Mouse (Mus musculus): ENCODE measurements around the gene Fam189b. TPM values are rescaled to one million over a fixed set of nuclear protein-coding genes. Genes with fewer than 3 reads are reported as not detected.

Gene Fam189b
- polyA plus RNA-seq, 1 experiment from 2014 or later: 35.4 TPM

MicroRNA genes within 50 kb of the gene (microRNA counts, 519-probe panel; counts per million panel counts)
- microRNA mmu-miR-92b: 1,964 counts per million, percentile 26 among the panel's probes with 10 or more counts

Small RNA genes within 50 kb of the gene (microRNA-seq; reads per million reads assigned to microRNA genes)
- gene Mir92b: 3,428 reads per million, percentile 87 among the genes with 10 or more reads in this experiment

Other genes with a start within 250 kb of the Fam189b start
- gene Ash1l, start 232.5 kb upstream of the Fam189b start, polyA plus RNA-seq (2015; fragmentation: Nextera tagmentation; extraction: Ambion mirVana): 17.4 and 18.2 TPM in 2 replicates
- 127 and 130 TPM in 2 replicates for gene Dap3, start 232.0 kb upstream of the Fam189b start, polyA plus RNA-seq (2015; fragmentation: Nextera tagmentation; extraction: Ambion mirVana)
- gene Rusc1, start 89.8 kb upstream of the Fam189b start, polyA plus RNA-seq (2015; fragmentation: Nextera tagmentation; extraction: Ambion mirVana): 101 and 112 TPM in 2 replicates
- not detected in 2 replicates for gene Gm43738, start 82.0 kb upstream of the Fam189b start, polyA plus RNA-seq (2015; fragmentation: Nextera tagmentation; extraction: Ambion mirVana)
- gene Fdps, start 81.2 kb upstream of the Fam189b start, polyA plus RNA-seq (2015; fragmentation: Nextera tagmentation; extraction: Ambion mirVana): 511 and 525 TPM in 2 replicates
- 0.10 and 0.11 TPM in 2 replicates for gene Pklr, start 47.0 kb upstream of the Fam189b start, polyA plus RNA-seq (2015; fragmentation: Nextera tagmentation; extraction: Ambion mirVana)
- gene Hcn3, start 22.9 kb upstream of the Fam189b start, polyA plus RNA-seq (2015; fragmentation: Nextera tagmentation; extraction: Ambion mirVana): 58.1 and 58.4 TPM in 2 replicates
- 17.3 and 18.8 TPM in 2 replicates for gene Clk2, start 18.3 kb upstream of the Fam189b start, polyA plus RNA-seq (2015; fragmentation: Nextera tagmentation; extraction: Ambion mirVana)
- gene Scamp3, start 5.7 kb upstream of the Fam189b start, polyA plus RNA-seq (2015; fragmentation: Nextera tagmentation; extraction: Ambion mirVana): 166 and 172 TPM in 2 replicates
- 51.8 and 54.0 TPM in 2 replicates for gene Gba, start 19.8 kb downstream of the Fam189b start, polyA plus RNA-seq (2015; fragmentation: Nextera tagmentation; extraction: Ambion mirVana)
- gene Thbs3, start 32.0 kb downstream of the Fam189b start, polyA plus RNA-seq (2015; fragmentation: Nextera tagmentation; extraction: Ambion mirVana): 47.5 and 53.0 TPM in 2 replicates
- gene Mtx1, start 43.9 kb downstream of the Fam189b start, polyA plus RNA-seq (2015; fragmentation: Nextera tagmentation; extraction: Ambion mirVana): 163 and 166 TPM in 2 replicates
- gene Muc1, start 45.9 kb downstream of the Fam189b start, polyA plus RNA-seq (2015; fragmentation: Nextera tagmentation; extraction: Ambion mirVana): 0.59 and 0.90 TPM in 2 replicates
- gene Krtcap2, start 62.8 kb downstream of the Fam189b start, polyA plus RNA-seq (2015; fragmentation: Nextera tagmentation; extraction: Ambion mirVana): 205 and 227 TPM in 2 replicates
- 78.7 and 87.1 TPM in 2 replicates for gene Trim46, start 63.2 kb downstream of the Fam189b start, polyA plus RNA-seq (2015; fragmentation: Nextera tagmentation; extraction: Ambion mirVana)
- gene Dpm3, start 76.2 kb downstream of the Fam189b start, polyA plus RNA-seq (2015; fragmentation: Nextera tagmentation; extraction: Ambion mirVana): 64.3 and 79.8 TPM in 2 replicates
- gene Slc50a1, start 87.4 kb downstream of the Fam189b start, polyA plus RNA-seq (2015; fragmentation: Nextera tagmentation; extraction: Ambion mirVana): 39.4 and 43.9 TPM in 2 replicates
- 8.4 and 9.9 TPM in 2 replicates for gene Efna1, start 98.0 kb downstream of the Fam189b start, polyA plus RNA-seq (2015; fragmentation: Nextera tagmentation; extraction: Ambion mirVana)
- gene Efna3, start 139.8 kb downstream of the Fam189b start, polyA plus RNA-seq (2015; fragmentation: Nextera tagmentation; extraction: Ambion mirVana): 77.9 and 78.0 TPM in 2 replicates
- gene Efna4, start 154.9 kb downstream of the Fam189b start, polyA plus RNA-seq (2015; fragmentation: Nextera tagmentation; extraction: Ambion mirVana): 3.9 and 5.0 TPM in 2 replicates
- 74.6 and 84.1 TPM in 2 replicates for gene Adam15, start 166.9 kb downstream of the Fam189b start, polyA plus RNA-seq (2015; fragmentation: Nextera tagmentation; extraction: Ambion mirVana)
- gene Dcst2, start 178.8 kb downstream of the Fam189b start, polyA plus RNA-seq (2015; fragmentation: Nextera tagmentation; extraction: Ambion mirVana): 0.10 and 0.11 TPM in 2 replicates
- 0.66 and 1.1 TPM in 2 replicates for gene Dcst1, start 182.1 kb downstream of the Fam189b start, polyA plus RNA-seq (2015; fragmentation: Nextera tagmentation; extraction: Ambion mirVana)
- 0.79 and 0.88 TPM in 2 replicates for gene Zbtb7b, start 211.6 kb downstream of the Fam189b start, polyA plus RNA-seq (2015; fragmentation: Nextera tagmentation; extraction: Ambion mirVana)
- gene Lenep, start 219.7 kb downstream of the Fam189b start, polyA plus RNA-seq (2015; fragmentation: Nextera tagmentation; extraction: Ambion mirVana): 0.60 TPM in 1 of 2 replicates, not detected in the other
- 34.7 and 36.6 TPM in 2 replicates for gene Flad1, start 228.7 kb downstream of the Fam189b start, polyA plus RNA-seq (2015; fragmentation: Nextera tagmentation; extraction: Ambion mirVana)
- gene Cks1b, start 235.2 kb downstream of the Fam189b start, polyA plus RNA-seq (2015; fragmentation: Nextera tagmentation; extraction: Ambion mirVana): 87.9 and 91.5 TPM in 2 replicates
- 16.9 and 23.8 TPM in 2 replicates for gene Shc1, start 235.3 kb downstream of the Fam189b start, polyA plus RNA-seq (2015; fragmentation: Nextera tagmentation; extraction: Ambion mirVana)
- gene Pygo2, start 247.1 kb downstream of the Fam189b start, polyA plus RNA-seq (2015; fragmentation: Nextera tagmentation; extraction: Ambion mirVana): 34.1 and 45.6 TPM in 2 replicates